Mouse (Mus musculus): ENCODE results near the gene Pdcd10. TPM values are rescaled to one million over a fixed set of nuclear protein-coding genes. Genes with fewer than 3 reads are reported as not detected.
A peak's percentile ranks its signal among the peaks of the same experiment; 100 is the strongest.

Gene Pdcd10
- polyA plus RNA-seq (2012; rRNA removed) = 39.9 and 41.7 TPM in 2 replicates

DNA sequence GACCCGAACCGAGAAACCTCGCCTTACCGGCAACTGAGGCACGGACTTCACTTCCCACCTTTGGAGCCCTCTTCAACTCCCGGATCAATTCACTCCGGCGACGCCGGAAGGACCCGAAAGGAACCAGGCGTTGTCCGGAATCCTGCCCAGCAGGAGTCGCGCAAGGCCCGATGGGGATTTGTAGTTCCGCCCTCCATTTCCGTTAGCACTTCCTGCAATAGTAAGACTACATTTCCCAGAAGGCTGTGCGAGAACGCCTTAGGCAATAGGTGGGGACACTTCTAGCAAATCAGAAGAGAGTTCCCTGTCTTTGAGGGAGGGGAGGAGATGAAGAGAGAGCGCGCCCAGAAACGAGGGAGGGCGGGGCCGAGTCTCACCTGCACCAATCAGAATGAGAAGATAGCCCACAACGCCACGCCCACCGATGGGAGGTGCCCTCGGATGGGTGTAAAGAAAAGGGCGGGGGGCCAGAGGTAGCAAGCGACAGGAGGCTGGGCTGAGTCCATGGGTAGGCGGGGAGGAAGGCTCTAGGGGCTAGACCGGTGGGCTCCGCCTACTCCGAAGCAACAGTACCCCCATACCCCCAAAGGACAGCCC, at the start of gene Pdcd10:
TSS of gene Pdcd10 (minus strand) at position 162 of the 597 bp plus-strand sequence.
- no peak for TF ChIP-seq CTCF (IDR thresholded peaks at IDR 0.05; ENCODE audit: borderline replicate concordance, insufficient read depth, low read depth, low read length)
- peak; percentile 50; the same call in 1 of the 2 replicates for TF ChIP-seq POLR2A (IDR thresholded peaks at IDR 0.05; ENCODE audit: borderline replicate concordance, insufficient read depth, low read length)
- under 1% methylated on average over 35 of the region's 35 CpGs for WGBS

DNA sequence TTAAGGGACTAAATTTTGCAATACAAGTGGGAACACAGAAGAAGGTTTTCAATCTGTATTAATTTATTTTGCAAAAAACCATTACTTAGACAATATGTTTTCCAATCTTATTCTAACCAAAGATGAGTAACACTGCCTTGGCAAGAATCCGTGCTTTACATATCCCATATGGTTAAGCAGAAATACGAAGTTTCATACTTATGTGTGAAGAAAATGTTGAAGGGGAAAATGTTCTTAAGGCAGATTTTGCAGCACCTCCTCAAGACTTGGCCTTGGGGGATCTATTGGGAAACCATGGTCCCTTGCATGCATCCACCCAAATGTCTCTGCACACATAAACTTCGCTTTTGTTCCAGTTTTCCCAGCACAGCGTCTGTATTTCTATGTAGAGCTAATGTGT, 28.2 kb upstream of the Pdcd10 start:
- Histone ChIP-seq H3K4me3 (replicated peaks; ENCODE audit: insufficient read depth, low read depth, low read length) (no peak overlapping the region), H3K4me1 (ENCODE audit: control insufficient read depth, insufficient read depth, low read length) (peaks cover 3% of the 10 kb centered on the region; the same call in 1 of the 2 replicates), H3K27me3 (ENCODE audit: control insufficient read depth, insufficient read depth, low read length) (no peaks in the 10 kb centered on the region), H3K27ac (ENCODE audit: insufficient read depth, low read length) (no peak overlapping the region)
- 93% methylated on average over 4 of the region's 4 CpGs for WGBS
- no peak for DNase-seq
- TF ChIP-seq CTCF (IDR thresholded peaks at IDR 0.05; ENCODE audit: borderline replicate concordance, insufficient read depth, low read depth, low read length) (no peak), POLR2A (IDR thresholded peaks at IDR 0.05; ENCODE audit: borderline replicate concordance, insufficient read depth, low read length) (no peak)

More for the DNA sequence above, at the start of gene Pdcd10:
- H3K27me3 ChIP-seq (ENCODE audit: control insufficient read depth, insufficient read depth, low read length) = no peaks in the 10 kb centered on the region
- peak within 1 kb of the TSS; percentile 85 for H3K27ac ChIP-seq (ENCODE audit: insufficient read depth, low read length)
- H3K4me3 ChIP-seq (replicated peaks; ENCODE audit: insufficient read depth, low read depth, low read length) = peak within 1 kb of the TSS; percentile 87
- no peaks in the 10 kb centered on the region for H3K4me1 ChIP-seq (ENCODE audit: control insufficient read depth, insufficient read depth, low read length)
- peak; percentile 99 to 100 for DNase-seq

DNA sequence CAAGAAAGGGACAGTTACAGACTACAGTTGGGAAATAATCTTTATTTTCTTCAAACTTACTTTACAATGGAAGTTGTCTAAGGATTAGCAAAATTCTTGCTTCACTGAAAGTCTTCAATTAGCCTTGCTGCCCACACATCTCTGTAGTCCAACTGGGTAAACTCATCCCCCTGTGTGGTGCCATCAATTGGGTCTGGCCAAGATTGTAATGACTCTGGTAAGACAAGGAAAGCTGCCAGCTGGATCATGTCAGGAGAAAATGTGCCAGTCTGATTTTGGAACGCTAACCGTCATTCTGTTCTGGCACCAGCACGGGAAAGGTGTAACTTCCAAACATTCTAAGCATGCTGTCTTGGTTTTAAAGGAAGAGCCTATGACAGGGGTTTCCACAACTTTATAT, 26.6 kb upstream of the Pdcd10 start:
- Histone ChIP-seq H3K4me3 (replicated peaks; ENCODE audit: insufficient read depth, low read depth, low read length) (no peak overlapping the region), H3K27me3 (ENCODE audit: control insufficient read depth, insufficient read depth, low read length) (no peaks in the 10 kb centered on the region), H3K27ac (ENCODE audit: insufficient read depth, low read length) (no peak overlapping the region), H3K4me1 (ENCODE audit: control insufficient read depth, insufficient read depth, low read length) (peaks cover 3% of the 10 kb centered on the region; the same call in 1 of the 2 replicates)
- WGBS = 4% methylated on average over 3 of the region's 3 CpGs
- peak; percentile 78 to 88 for DNase-seq
- TF ChIP-seq POLR2A (IDR thresholded peaks at IDR 0.05; ENCODE audit: borderline replicate concordance, insufficient read depth, low read length) = no peak
- TF ChIP-seq CTCF (IDR thresholded peaks at IDR 0.05; ENCODE audit: borderline replicate concordance, insufficient read depth, low read depth, low read length) = no peak

DNA sequence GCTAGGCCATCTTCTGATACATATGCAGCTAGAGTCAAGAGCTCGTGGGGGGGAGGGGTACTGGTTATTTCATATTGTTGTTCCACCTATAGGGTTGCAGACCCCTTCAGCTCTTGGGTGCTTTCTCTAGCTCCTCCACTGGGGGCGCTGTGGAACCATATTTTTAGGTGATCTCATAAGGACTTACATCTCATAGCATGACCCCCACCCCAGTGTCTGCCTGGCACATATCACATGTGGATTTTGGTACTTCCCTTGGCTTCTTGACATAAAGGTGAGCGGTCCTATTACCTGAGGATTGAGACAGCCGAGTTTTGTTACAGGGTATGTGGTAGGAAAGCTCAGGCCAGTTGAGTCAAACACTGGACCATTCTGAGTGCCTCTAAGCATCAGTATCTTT, 22.7 kb upstream of the Pdcd10 start:
- DNase-seq = peak in 1 of 2 experiments; percentile 26
- no peak overlapping the region for H3K4me3 ChIP-seq (replicated peaks; ENCODE audit: insufficient read depth, low read depth, low read length)
- WGBS = 71% methylated on average over 4 of the region's 4 CpGs
- H3K27ac ChIP-seq (ENCODE audit: insufficient read depth, low read length) = no peak overlapping the region
- no peaks in the 10 kb centered on the region for H3K27me3 ChIP-seq (ENCODE audit: control insufficient read depth, insufficient read depth, low read length)
- H3K4me1 ChIP-seq (ENCODE audit: control insufficient read depth, insufficient read depth, low read length) = peaks cover 3% of the 10 kb centered on the region; the same call in 1 of the 2 replicates
- TF ChIP-seq CTCF (IDR thresholded peaks at IDR 0.05; ENCODE audit: borderline replicate concordance, insufficient read depth, low read depth, low read length) (no peak), POLR2A (IDR thresholded peaks at IDR 0.05; ENCODE audit: borderline replicate concordance, insufficient read depth, low read length) (no peak)

DNA sequence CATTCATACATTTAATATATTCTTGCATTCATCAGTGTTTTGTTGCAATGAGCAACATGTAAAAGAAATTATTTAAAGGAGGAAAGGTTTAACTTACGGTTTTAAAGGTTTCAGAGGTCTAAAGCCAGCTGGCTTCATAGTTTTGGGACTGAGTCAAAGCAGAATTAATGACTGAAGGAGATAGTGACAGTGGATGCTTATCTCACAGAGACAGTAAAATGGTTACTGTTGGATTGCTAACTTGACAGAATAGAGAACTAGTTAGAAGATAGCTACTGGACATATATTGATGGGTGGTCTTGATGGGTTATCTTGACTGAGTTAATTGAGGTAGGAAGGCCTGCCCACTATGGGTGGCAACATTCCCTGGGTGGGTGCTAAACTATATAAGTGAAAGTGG, 18.9 kb upstream of the Pdcd10 start:
- DNase-seq = no peak
- Histone ChIP-seq H3K4me3 (replicated peaks; ENCODE audit: insufficient read depth, low read depth, low read length) (no peak overlapping the region), H3K27ac (ENCODE audit: insufficient read depth, low read length) (no peak overlapping the region), H3K27me3 (ENCODE audit: control insufficient read depth, insufficient read depth, low read length) (no peaks in the 10 kb centered on the region), H3K4me1 (ENCODE audit: control insufficient read depth, insufficient read depth, low read length) (no peaks in the 10 kb centered on the region)
- WGBS = 83% methylated on average over 1 of the region's 1 CpGs
- no peak for TF ChIP-seq CTCF (IDR thresholded peaks at IDR 0.05; ENCODE audit: borderline replicate concordance, insufficient read depth, low read depth, low read length)
- no peak for TF ChIP-seq POLR2A (IDR thresholded peaks at IDR 0.05; ENCODE audit: borderline replicate concordance, insufficient read depth, low read length)

DNA sequence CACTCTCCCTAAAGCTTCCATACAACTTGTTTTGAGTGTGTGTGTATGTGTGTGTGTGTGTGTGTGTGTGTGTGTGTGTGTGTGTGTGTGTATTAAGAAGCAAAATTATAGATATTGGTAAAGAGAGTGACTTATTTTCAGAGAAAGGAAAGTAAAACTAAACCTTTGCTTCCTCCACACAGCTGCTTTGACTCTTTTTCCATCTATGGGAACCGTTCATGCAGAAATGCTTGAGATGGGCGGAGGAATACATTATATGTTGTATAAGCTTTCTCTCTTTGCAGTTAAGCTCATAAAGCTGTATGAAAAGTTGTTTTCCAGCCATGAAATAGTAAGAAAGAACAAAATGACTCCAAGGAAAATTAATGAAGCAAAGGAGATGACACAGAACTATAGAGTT, 17.4 kb upstream of the Pdcd10 start:
- no peaks in the 10 kb centered on the region for H3K27me3 ChIP-seq (ENCODE audit: control insufficient read depth, insufficient read depth, low read length)
- no peak overlapping the region for H3K27ac ChIP-seq (ENCODE audit: insufficient read depth, low read length)
- no peak overlapping the region for H3K4me3 ChIP-seq (replicated peaks; ENCODE audit: insufficient read depth, low read depth, low read length)
- WGBS = 77% methylated on average over 2 of the region's 2 CpGs
- no peak for TF ChIP-seq POLR2A (IDR thresholded peaks at IDR 0.05; ENCODE audit: borderline replicate concordance, insufficient read depth, low read length)
- TF ChIP-seq CTCF (IDR thresholded peaks at IDR 0.05; ENCODE audit: borderline replicate concordance, insufficient read depth, low read depth, low read length) = no peak
- no peak for DNase-seq
- no peaks in the 10 kb centered on the region for H3K4me1 ChIP-seq (ENCODE audit: control insufficient read depth, insufficient read depth, low read length)

DNA sequence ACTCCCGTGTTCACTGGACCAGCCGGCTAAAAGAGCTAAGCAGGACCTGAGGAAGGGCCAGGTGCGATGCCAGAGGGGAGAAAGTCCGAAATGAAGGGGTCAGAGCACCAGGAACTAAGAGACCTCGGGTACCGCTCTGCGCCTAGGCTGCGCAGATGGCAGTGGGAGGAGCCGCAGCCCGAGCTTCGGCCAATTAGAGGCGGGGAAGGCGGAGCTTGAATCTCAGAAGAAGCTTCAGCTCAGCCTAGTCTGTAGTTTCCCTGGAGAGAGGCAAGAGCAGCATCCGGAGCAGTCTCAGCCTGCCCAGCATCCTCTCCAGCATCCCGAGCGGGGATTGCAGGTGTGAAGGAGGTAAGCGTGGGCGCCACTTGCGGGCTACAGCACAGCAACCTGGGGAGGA, 636 bp upstream of the Pdcd10 start, which contains the start of gene Serpini1:
TSS of gene Serpini1 (plus strand) at position 256 of the 400 bp plus-strand sequence.
- peak within 1 kb of the TSS; percentile 87 for H3K4me3 ChIP-seq (replicated peaks; ENCODE audit: insufficient read depth, low read depth, low read length)
- WGBS = under 1% methylated on average over 19 of the region's 19 CpGs
- H3K27ac ChIP-seq (ENCODE audit: insufficient read depth, low read length) = peak within 1 kb of the TSS; percentile 85
- H3K27me3 ChIP-seq (ENCODE audit: control insufficient read depth, insufficient read depth, low read length) = no peaks in the 10 kb centered on the region
- TF ChIP-seq POLR2A (IDR thresholded peaks at IDR 0.05; ENCODE audit: borderline replicate concordance, insufficient read depth, low read length) (peak; percentile 98), CTCF (IDR thresholded peaks at IDR 0.05; ENCODE audit: borderline replicate concordance, insufficient read depth, low read depth, low read length) (no peak)
- peak; percentile 96 for DNase-seq
- H3K4me1 ChIP-seq (ENCODE audit: control insufficient read depth, insufficient read depth, low read length) = no peaks in the 10 kb centered on the region

DNA sequence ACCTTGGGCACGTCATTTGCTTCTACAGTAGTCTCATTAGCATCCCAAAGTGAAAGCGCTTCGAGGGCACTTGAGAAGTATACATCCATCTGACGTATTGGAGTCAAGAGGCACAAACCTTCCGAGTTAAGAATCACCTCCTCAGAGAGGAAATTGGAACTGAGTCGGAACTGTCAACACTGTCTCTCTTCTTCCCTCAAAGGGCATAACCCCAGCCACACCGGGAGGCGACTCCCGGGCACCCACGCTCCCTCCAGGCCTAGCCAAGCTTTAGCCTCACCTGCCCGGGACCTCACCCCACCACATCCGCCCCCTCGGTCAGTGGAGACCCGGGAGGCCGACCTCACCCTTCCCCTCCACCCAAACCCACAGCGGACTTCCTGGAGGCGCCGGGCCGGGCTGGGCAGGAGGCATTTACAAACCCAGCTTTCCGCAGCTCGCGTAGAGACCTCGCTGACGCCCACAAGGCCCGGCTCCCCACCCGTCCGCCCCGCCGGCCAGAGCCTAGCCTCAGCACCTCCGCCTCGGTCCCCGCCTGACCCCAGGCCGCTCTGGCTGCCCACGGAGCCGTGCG, 448 bp downstream of the Pdcd10 start:
- TF ChIP-seq POLR2A (IDR thresholded peaks at IDR 0.05; ENCODE audit: borderline replicate concordance, insufficient read depth, low read length) = no peak
- no peak for TF ChIP-seq CTCF (IDR thresholded peaks at IDR 0.05; ENCODE audit: borderline replicate concordance, insufficient read depth, low read depth, low read length)
- Histone ChIP-seq H3K4me3 (replicated peaks; ENCODE audit: insufficient read depth, low read depth, low read length) (peak overlapping the region; percentile 65), H3K27ac (ENCODE audit: insufficient read depth, low read length) (peak overlapping the region; percentile 22; the same call in 1 of the 2 replicates), H3K27me3 (ENCODE audit: control insufficient read depth, insufficient read depth, low read length) (no peaks in the 10 kb centered on the region), H3K4me1 (ENCODE audit: control insufficient read depth, insufficient read depth, low read length) (peaks cover 2% of the 10 kb centered on the region; the same call in 1 of the 2 replicates)
- no peak for DNase-seq
- WGBS = under 1% methylated on average over 36 of the region's 36 CpGs

Data from cerebellum, adult 2 months (tissue).